Mouse (Mus musculus): ENCODE results near the gene Dnajc15.

Dnajc15 gene

GRCm38 (mm10) chr14:77796506-77796905, 78.4 kb downstream of the Dnajc15 start:
- DNase-seq (ENCODE audit: low spot score), result no peak

DNA sequence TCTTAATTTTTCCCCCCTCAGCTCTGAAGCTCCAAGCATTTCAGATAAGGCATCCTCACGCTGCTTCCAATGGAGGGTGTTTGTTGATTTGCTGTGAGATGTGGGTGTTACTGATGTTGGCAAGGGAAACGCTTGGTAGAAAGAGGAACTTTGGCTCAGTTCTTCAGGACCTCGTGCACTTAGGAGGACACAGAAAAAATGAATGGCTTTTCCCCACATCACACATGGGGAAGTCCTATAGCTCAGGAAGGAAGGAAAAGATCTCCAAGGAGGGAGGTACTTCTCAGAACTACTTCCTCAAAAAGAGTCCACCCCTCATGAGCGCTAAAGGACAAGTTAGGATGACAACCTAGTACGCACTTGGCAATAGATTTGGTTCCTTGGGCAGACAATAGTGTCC, 79.7 kb downstream of the Dnajc15 start:
- no peak for DNase-seq (ENCODE audit: low spot score)

DNA sequence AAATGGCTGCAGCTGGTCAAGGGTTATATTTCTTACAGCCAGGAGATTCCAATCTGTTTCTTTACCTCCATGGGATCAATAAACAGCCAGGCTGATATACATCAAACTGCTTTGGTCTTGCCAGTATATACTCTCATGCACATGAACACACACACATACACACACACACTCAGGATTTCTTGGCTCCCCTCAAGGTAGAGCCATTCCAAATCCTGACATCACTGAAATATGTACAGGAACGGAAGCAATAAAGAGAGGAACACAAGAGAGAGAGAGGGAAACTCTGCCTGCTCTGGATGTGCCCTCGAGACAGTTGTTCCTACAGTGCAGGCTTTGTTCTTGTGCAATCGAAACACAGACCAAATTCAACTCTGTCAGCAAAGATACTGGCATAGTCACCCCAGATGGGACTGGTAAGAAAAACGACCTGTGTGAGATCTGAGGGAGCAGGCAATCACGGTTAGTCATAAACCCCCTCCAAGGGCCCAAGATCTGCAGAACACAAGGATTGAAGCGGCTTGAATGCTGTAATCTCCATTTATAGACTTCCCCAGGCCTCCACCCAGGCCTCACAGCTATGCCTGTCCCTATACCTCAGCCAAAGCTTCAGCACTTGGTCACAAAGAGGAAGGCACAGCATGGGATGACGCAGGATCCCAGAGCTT, 80.5 kb downstream of the Dnajc15 start:
- no peak for DNase-seq (ENCODE audit: low spot score)

GRCm38 (mm10) chr14:77792998-77793397, 81.9 kb downstream of the Dnajc15 start:
- no peak for DNase-seq (ENCODE audit: low spot score)

- DNase-seq (ENCODE audit: low spot score), result no peak
These were observed 91.7 kb downstream of the Dnajc15 start for GRCm38 (mm10) chr14:77783217-77783616.

GRCm38 (mm10) chr14:77777365-77777764, 97.6 kb downstream of the Dnajc15 start:
- DNase-seq (ENCODE audit: low spot score), result no peak

DNA sequence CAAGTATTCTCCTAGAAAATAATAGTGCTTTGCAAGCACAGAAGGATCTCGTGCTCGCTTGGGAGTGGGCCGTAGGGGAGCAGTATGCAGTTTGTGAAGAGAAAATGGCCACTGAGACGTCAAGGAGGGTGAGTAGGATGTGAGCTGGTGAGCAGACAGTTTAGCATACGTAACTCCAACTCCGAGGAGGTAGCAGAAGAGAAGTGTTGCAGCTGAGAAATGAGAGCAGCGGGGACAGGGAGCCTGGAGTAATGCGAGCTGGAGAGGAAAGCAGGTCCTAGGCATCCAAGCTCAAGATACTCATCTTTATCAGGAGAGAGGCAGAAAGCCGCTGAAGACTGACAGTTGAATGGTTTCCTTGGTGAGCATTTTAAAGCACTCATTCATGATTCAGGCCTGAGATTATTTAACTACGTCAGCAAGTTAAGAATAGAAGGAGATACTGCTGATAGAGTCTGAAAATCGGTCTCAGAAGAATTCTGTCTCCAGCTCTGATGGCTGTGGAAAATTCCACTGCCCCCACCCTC, 98.9 kb downstream of the Dnajc15 start:
- no peak for DNase-seq (ENCODE audit: low spot score)

DNA sequence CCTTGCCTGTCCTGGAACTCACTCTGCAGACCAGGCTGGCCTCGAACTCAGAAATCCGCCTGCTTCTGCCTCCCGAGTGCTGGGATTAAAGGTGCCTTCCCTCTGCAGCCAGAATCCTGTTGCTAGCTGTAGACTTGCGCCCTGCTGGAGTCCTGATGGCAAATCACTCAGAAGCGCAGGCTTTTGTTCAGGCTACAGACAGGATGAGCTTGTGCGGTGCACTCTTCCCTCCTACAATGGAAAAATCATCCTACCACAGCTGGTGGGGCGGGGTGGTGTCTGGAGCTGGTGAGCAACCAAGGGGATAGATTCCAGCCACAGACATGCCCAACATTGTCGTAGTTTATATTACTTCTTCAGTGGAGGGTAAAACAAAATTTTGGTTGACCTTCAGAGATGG, 101.6 kb downstream of the Dnajc15 start:
- DNase-seq (ENCODE audit: low spot score), result no peak

- DNase-seq (ENCODE audit: low spot score), result no peak
These were observed 103.3 kb downstream of the Dnajc15 start for GRCm38 (mm10) chr14:77771626-77772025.
